Mouse (Mus musculus): ENCODE data around the gene Nfic. TPM values are rescaled to one million over a fixed set of nuclear protein-coding genes. Genes with fewer than 3 reads are reported as not detected.

Gene Nfic
- polyA plus RNA-seq, 2 experiments: 1.3 to 4.6 TPM

DNA sequence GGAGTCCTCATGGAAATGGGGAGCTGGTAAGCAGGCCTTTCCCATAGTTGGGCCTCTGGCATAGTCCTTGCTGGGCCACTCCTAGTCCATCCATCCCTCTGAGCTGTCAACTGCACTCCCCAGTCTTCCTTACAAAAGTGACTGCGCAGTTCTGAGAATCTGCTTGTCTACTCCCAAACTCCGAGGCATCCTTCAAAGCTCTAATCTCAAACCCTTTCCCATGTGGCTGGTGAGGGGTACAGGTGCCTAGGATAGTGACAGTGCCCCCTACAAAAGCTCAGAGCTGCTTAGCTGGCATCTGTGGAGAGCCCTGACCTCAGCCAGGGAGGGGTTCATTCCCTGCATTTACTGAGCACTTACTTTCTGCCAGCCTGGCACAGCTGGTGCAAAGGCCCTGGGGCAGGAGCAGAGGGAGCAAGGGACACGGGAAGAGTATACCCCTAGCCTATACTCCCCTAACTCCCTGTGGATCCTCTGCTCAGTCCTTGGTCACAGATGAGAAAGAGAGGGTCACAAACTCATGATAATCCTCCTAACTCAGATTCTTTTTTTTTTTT is 32.7 kb downstream of the Nfic start:
- peaks cover 37% of the 10 kb centered on the region for H3K27me3 ChIP-seq (ENCODE audit: control insufficient read depth, insufficient read depth, low read length)

DNA sequence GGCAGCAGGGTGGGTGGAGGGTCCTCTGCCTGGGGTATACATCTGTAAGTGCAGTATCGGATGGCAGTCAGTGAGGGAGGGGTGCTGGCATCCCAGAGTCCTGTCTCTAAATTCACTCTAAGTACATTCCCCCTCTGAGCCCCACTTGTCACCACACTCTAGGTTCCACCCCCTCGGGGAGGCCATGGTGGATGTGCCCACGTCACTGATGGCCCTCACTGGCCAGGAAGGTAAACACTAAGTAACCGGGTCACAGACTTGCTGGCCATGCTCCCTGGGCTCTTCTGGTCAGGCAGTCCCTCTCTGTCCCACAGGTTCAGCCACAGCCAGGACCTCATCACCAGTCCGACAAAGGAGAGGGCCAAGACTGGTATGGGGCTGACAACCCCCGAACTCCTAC is 33.2 kb downstream of the Nfic start:
- 61% methylated on average over 6 of the region's 6 CpGs for WGBS (ENCODE audit: insufficient replicate concordance)
- Histone ChIP-seq H3K4me2 (ENCODE audit: low read depth) (no peak overlapping the region), H3K27me3 (ENCODE audit: control insufficient read depth, insufficient read depth, low read length) (peaks cover 31% of the 10 kb centered on the region), H3K4me3 (ENCODE audit: insufficient read depth in 1 of 2, low read depth in 2 of 2, low read length in 2 of 2) (no peak overlapping the region), H3K9me3 (ENCODE audit: control insufficient read depth, low read length) (no peaks in the 10 kb centered on the region), H3K27ac (no peak overlapping the region), H3K4me1 (replicated peaks; ENCODE audit: control insufficient read depth in 2 of 2, insufficient read depth in 2 of 2, low read length in 1 of 2) (0 out of 4 replicates have a peak, but pooled peaks cover 0 to 5% of the 10 kb centered on the region in 2 experiments), H3K36me3 (replicated peaks; ENCODE audit: control insufficient read depth, insufficient read depth, low read depth) (no peaks in the 10 kb centered on the region), H3K9ac (replicated peaks) (no peak overlapping the region)
- no peak for TF ChIP-seq CTCF (IDR thresholded peaks at IDR 0.05; ENCODE audit: low read depth)
- TF ChIP-seq EP300 (IDR thresholded peaks at IDR 0.05; ENCODE audit: low read depth): no peak
- ATAC-seq (ENCODE audit: insufficient read depth) (no peak), DNase-seq (ENCODE audit: low read depth in 3 of 3, low spot score in 3 of 3) (no peak)

More for the DNA sequence above, 32.7 kb downstream of the Nfic start:
- Histone ChIP-seq H3K4me2 (ENCODE audit: low read depth) (no peak overlapping the region), H3K9me3 (ENCODE audit: control insufficient read depth, low read length) (no peaks in the 10 kb centered on the region), H3K36me3 (replicated peaks; ENCODE audit: control insufficient read depth, insufficient read depth, low read depth) (no peaks in the 10 kb centered on the region), H3K4me1 (replicated peaks; ENCODE audit: control insufficient read depth in 2 of 2, insufficient read depth in 2 of 2, low read length in 1 of 2) (0 out of 4 replicates have a peak, but pooled peaks cover 0 to 5% of the 10 kb centered on the region in 2 experiments), H3K9ac (replicated peaks) (no peak overlapping the region), H3K27ac (no peak overlapping the region), H3K4me3 (ENCODE audit: insufficient read depth in 1 of 2, low read depth in 2 of 2, low read length in 2 of 2) (no peak overlapping the region)
- no peak for DNase-seq (ENCODE audit: low read depth in 3 of 3, low spot score in 3 of 3)
- no peak for TF ChIP-seq EP300 (IDR thresholded peaks at IDR 0.05; ENCODE audit: low read depth)
- TF ChIP-seq CTCF (IDR thresholded peaks at IDR 0.05; ENCODE audit: low read depth): no peak
- WGBS (ENCODE audit: insufficient replicate concordance): 61% methylated on average over 3 of the region's 3 CpGs
- no peak for ATAC-seq (ENCODE audit: insufficient read depth)

DNA sequence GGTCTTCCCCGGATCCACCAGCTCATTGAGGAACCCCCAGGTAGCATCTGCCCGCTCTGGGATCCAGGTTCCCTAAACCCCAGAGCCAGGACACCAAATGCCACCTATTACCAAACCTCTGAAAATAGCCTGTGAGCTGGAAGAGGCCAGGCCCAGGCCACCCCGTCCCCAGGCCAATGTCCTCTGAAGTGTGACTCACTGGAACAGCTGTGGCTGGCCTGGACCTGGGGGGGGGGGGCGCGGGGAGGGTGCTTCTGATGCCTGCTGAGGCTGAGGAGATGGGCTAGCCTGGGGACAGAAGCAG is 33.7 kb downstream of the Nfic start:
- peaks cover 27% of the 10 kb centered on the region for H3K27me3 ChIP-seq (ENCODE audit: control insufficient read depth, insufficient read depth, low read length)
- H3K9me3 ChIP-seq (ENCODE audit: control insufficient read depth, low read length): no peaks in the 10 kb centered on the region
- H3K36me3 ChIP-seq (replicated peaks; ENCODE audit: control insufficient read depth, insufficient read depth, low read depth): no peaks in the 10 kb centered on the region
- no peak overlapping the region for H3K4me2 ChIP-seq (ENCODE audit: low read depth)
- DNase-seq (ENCODE audit: low read depth in 3 of 3, low spot score in 3 of 3) (no peak), ATAC-seq (ENCODE audit: insufficient read depth) (no peak)
- H3K9ac ChIP-seq (replicated peaks): no peak overlapping the region
- 50% methylated on average over 5 of the region's 5 CpGs for WGBS (ENCODE audit: insufficient replicate concordance)
- TF ChIP-seq EP300 (IDR thresholded peaks at IDR 0.05; ENCODE audit: low read depth) (no peak), CTCF (IDR thresholded peaks at IDR 0.05; ENCODE audit: low read depth) (no peak)
- H3K4me3 ChIP-seq (ENCODE audit: insufficient read depth in 1 of 2, low read depth in 2 of 2, low read length in 2 of 2): no peak overlapping the region
- H3K27ac ChIP-seq: no peak overlapping the region
- 0 out of 4 replicates have a peak, but pooled peaks cover 0 to 5% of the 10 kb centered on the region in 2 experiments for H3K4me1 ChIP-seq (replicated peaks; ENCODE audit: control insufficient read depth in 2 of 2, insufficient read depth in 2 of 2, low read length in 1 of 2)

DNA sequence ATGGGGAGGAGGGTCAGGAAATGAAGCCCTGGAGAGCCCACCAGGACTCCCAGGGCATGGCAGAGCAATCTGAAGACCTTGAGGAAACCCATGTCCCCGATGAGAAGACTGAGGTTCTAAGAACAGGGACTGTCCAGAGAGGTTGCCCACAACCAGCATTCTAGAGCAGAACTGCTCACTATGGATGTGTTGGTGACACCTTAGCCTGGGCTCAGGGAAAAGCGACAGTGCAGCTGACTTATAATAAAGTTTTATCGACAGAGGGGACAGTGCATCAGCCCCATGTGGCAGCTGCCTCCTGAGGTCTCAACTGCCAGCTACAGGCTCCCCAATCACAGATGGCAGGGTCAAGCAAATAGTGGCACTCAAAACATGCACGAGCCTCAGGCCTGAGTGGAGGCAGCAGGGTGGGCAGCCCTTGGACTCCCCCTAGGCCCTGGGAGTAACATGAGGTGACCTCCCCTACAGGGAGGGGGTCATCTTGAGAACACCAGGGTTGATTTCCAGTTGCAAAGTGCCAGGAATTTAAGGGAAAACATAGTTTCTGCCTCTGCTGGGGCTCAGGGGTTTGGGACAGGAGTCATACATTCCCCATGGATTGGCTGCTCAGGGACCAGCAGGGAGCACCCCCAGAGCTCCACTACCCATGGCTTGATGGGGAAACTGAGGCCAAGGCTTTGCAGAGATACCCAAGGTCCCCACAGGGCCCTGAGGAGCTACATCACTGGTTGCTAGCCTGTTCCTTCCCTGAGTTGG is 34.2 kb downstream of the Nfic start:
- DNase-seq (ENCODE audit: low read depth in 3 of 3, low spot score in 3 of 3): no peak
- Histone ChIP-seq H3K4me1 (replicated peaks; ENCODE audit: control insufficient read depth in 2 of 2, insufficient read depth in 2 of 2, low read length in 1 of 2) (0 out of 4 replicates have a peak, but pooled peaks cover 0 to 5% of the 10 kb centered on the region in 2 experiments), H3K27me3 (ENCODE audit: control insufficient read depth, insufficient read depth, low read length) (peaks cover 22% of the 10 kb centered on the region), H3K4me3 (ENCODE audit: insufficient read depth in 1 of 2, low read depth in 2 of 2, low read length in 2 of 2) (no peak overlapping the region), H3K27ac (no peak overlapping the region), H3K9me3 (ENCODE audit: control insufficient read depth, low read length) (no peaks in the 10 kb centered on the region), H3K9ac (replicated peaks) (no peak overlapping the region), H3K36me3 (replicated peaks; ENCODE audit: control insufficient read depth, insufficient read depth, low read depth) (no peaks in the 10 kb centered on the region), H3K4me2 (ENCODE audit: low read depth) (no peak overlapping the region)
- no peak for ATAC-seq (ENCODE audit: insufficient read depth)
- 63% methylated on average over 4 of the region's 4 CpGs for WGBS (ENCODE audit: insufficient replicate concordance)
- TF ChIP-seq CTCF (IDR thresholded peaks at IDR 0.05; ENCODE audit: low read depth) (no peak), EP300 (IDR thresholded peaks at IDR 0.05; ENCODE audit: low read depth) (no peak)

DNA sequence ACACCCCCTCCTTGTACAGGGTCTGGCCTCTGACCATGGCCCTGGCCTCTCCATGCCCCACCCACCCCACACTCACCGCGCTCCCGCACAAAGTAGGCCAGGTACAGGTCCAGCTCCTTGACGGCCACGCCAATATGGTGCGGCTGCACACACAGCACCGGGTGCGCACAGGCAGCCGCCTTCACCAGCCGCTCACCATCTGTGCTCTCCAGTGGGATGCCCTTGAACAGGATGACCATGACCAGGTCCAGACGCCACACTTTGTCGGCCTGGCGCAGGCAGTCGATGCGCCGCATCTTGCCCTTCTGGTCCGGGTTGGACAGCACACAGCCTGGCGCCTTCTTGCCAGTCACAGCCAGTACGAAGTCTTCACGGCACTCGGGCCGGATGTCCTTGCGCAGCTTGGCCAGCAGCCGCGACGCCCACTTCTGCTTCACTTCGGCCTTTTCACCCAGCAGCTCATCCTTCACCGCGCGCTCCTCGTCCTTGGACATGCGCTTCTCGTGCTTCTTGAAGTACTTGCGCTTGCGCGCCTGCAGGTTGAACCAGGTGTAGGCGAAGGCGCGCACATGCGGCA is 35.2 kb downstream of the Nfic start:
- WGBS (ENCODE audit: insufficient replicate concordance): 83% methylated on average over 40 of the region's 40 CpGs
- Histone ChIP-seq H3K9ac (replicated peaks) (no peak overlapping the region), H3K9me3 (ENCODE audit: control insufficient read depth, low read length) (no peaks in the 10 kb centered on the region), H3K4me1 (replicated peaks; ENCODE audit: control insufficient read depth in 2 of 2, insufficient read depth in 2 of 2, low read length in 1 of 2) (0 out of 4 replicates have a peak, but pooled peaks cover 0 to 5% of the 10 kb centered on the region in 2 experiments), H3K4me2 (ENCODE audit: low read depth) (no peak overlapping the region), H3K27me3 (ENCODE audit: control insufficient read depth, insufficient read depth, low read length) (peaks cover 13% of the 10 kb centered on the region), H3K36me3 (replicated peaks; ENCODE audit: control insufficient read depth, insufficient read depth, low read depth) (no peaks in the 10 kb centered on the region), H3K27ac (no peak overlapping the region), H3K4me3 (ENCODE audit: insufficient read depth in 1 of 2, low read depth in 2 of 2, low read length in 2 of 2) (no peak overlapping the region)
- no peak for ATAC-seq (ENCODE audit: insufficient read depth)
- DNase-seq (ENCODE audit: low read depth in 3 of 3, low spot score in 3 of 3): no peak
- TF ChIP-seq EP300 (IDR thresholded peaks at IDR 0.05; ENCODE audit: low read depth) (no peak), CTCF (IDR thresholded peaks at IDR 0.05; ENCODE audit: low read depth) (no peak)
